Mouse (Mus musculus) Patski (cell line): Measurements from ENCODE around the gene Gjb3. TPM values are rescaled to one million over a fixed set of nuclear protein-coding genes. Genes with fewer than 3 reads are reported as not detected.

ENCODE experiments used
- ATAC-seq: fragments of 100-300 bp; one replicate; pipeline ENCODE4 v1.8.0; 2021
- CTCF ChIA-PET: fragments of 350-600 bp; sonication (Branson Sonifier 250); formaldehyde crosslinking; loops from one replicate; lab custom pipeline; 2022; ENCODE audit warnings: inconsistent platforms; lab: Charles Lee
- POLR2A ChIA-PET: fragments of 350-600 bp; sonication (Branson Sonifier 250); formaldehyde crosslinking; loops from one replicate; lab custom pipeline; 2022; ENCODE audit warnings: antibody characterized with exemption, inconsistent platforms; lab: Charles Lee
- DNase-seq: peaks from one replicate; pipeline ENCODE4 v3.0.0-alpha.2; 2011; ENCODE audit warnings: low read depth, low spot score
- H3K27me3 ChIP-seq: fragments of 371-371 bp; one replicate; pipeline ENCODE4 v1.5.1; 2021
- CTCF ChIP-seq: fragments of 100-300 bp; IDR thresholded peaks from one replicate; pipeline ENCODE4 v1.5.1; 2021
- in situ Hi-C: fragments of 300-500 bp; cut with MboI; formaldehyde crosslinking; loops from 3 replicates; pipeline ENCODE4 v1.11.1; 2018; ENCODE audit warnings: low pct_unique_long_range_greater_than_20kb, mixed read lengths
- polyA plus RNA-seq: library from polyadenylated mRNA; unstranded; gene quantifications from one replicate; pipeline ENCODE4 v1.2.3, GENCODE M21; 2021

Gjb3 gene
- polyA plus RNA-seq, 1 experiment from 2014 or later: 0.05 TPM

- in situ Hi-C loops: no loop called here
- TF ChIP-seq CTCF: no peak
- no peak for DNase-seq
- peaks cover 4% of the 10 kb centered on the region for H3K27me3 ChIP-seq
- ChIA-PET POLR2A (no interaction called here), CTCF (no interaction called here)
- no peak for ATAC-seq
Measured at GRCm38 (mm10) chr4:127292631-127293030, 38.0 kb downstream of the Gjb3 start.

GRCm38 (mm10) chr4:127289039-127289548 is 41.5 kb downstream of the Gjb3 start:
- ATAC-seq (no peak), DNase-seq (no peak)
- no peak for TF ChIP-seq CTCF
- in situ Hi-C loops: no loop called here
- ChIA-PET CTCF (no interaction called here), POLR2A (no interaction called here)
- H3K27me3 ChIP-seq: peaks cover 4% of the 10 kb centered on the region

GRCm38 (mm10) chr4:127286907-127287306 is 43.7 kb downstream of the Gjb3 start:
- CTCF ChIA-PET: no interaction called here
- TF ChIP-seq CTCF: no peak
- H3K27me3 ChIP-seq: no peaks in the 10 kb centered on the region
- no peak for ATAC-seq
- in situ Hi-C loops: no loop called here
- no peak for DNase-seq
- POLR2A ChIA-PET: no interaction called here

GRCm38 (mm10) chr4:127279241-127279640 is 51.4 kb downstream of the Gjb3 start:
- ChIA-PET POLR2A (no interaction called here), CTCF (no interaction called here)
- peaks cover under 1% of the 10 kb centered on the region for H3K27me3 ChIP-seq
- in situ Hi-C loops: no loop called here
- no peak for ATAC-seq
- no peak for TF ChIP-seq CTCF
- no peak for DNase-seq

- DNase-seq (no peak), ATAC-seq (no peak)
- peaks cover 6% of the 10 kb centered on the region for H3K27me3 ChIP-seq
- ChIA-PET CTCF (no interaction called here), POLR2A (no interaction called here)
- in situ Hi-C loops: no loop called here
- TF ChIP-seq CTCF: no peak
Measured at GRCm38 (mm10) chr4:127278451-127279001, 52.1 kb downstream of the Gjb3 start.

Other genes with a start within 250 kb of the Gjb3 start
- 40.9 TPM for gene Tmem35b, start 207.2 kb downstream of the Gjb3 start, polyA plus RNA-seq
- 0.85 TPM for gene Dlgap3, start 161.6 kb downstream of the Gjb3 start, polyA plus RNA-seq
- 48.3 TPM for gene Smim12, start 87.1 kb downstream of the Gjb3 start, polyA plus RNA-seq
- 0.12 TPM for gene Gja4, start 16.8 kb downstream of the Gjb3 start, polyA plus RNA-seq
- gene Gjb4, start 23.2 kb upstream of the Gjb3 start, polyA plus RNA-seq: 23.5 TPM
- gene Gjb5, start 27.3 kb upstream of the Gjb3 start, polyA plus RNA-seq: 0.04 TPM